11 mouse cellular contexts compared by ENCODE assay signal in the genomic region with DNA sequence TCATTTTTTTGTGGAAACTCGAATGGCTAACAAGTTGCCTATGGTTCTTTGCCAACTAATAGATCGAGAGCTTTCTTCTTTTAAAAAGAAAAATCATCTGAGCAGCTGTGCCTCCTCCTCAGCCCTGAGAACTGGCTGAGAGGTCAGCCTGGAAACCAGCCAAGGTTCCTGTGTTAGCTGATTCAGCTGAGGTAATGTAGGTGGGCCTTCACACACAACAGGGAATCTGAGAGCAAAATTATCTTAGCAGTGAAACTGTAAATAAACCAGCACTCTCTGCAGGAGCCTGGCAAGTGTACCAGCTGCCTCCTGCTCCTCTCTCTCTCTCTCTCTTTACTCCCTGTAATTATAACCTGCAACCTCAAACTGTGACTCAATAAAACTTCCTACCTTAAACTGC.
DNase-seq lines count a peak whose midpoint lies in the region; ATAC-seq lines count a peak whose summit lies in the region.
"Had no signal": no experiment of that assay in that cellular context is flagged by ENCODE, and none has a peak within 500 bp of the region (broad histone marks: within the 10 kb centered on the region; RNA-seq: fewer than 3 reads in every experiment).

No protein-coding gene starts in this region.

- no peaks in the 10 kb centered on the region for H3K4me1 ChIP-seq in hindbrain, embryonic 15.5 days (replicated peaks)
- H3K4me1 ChIP-seq in hindbrain, embryonic 11.5 days (replicated peaks; ENCODE audit: control insufficient read depth, insufficient read depth, low read length): no peaks in the 10 kb centered on the region
- no peaks in the 10 kb centered on the region for H3K4me1 ChIP-seq in midbrain, embryonic 16.5 days (ENCODE audit: control insufficient read depth, insufficient read depth, low read length)
- H3K4me1 ChIP-seq in midbrain, embryonic 10.5 days: no peaks in the 10 kb centered on the region
- no peaks in the 10 kb centered on the region for H3K4me1 ChIP-seq in forebrain, embryonic 15.5 days

- ATAC-seq in hindbrain, embryonic 15.5 days (ENCODE audit: low FRiP score, low read depth): 0 out of 2 replicates have a peak, but pooled peaks have one; percentile 56
- no peak for ATAC-seq in hindbrain, embryonic 11.5 days (ENCODE audit: low FRiP score)
- 0 out of 2 replicates have a peak, but pooled peaks have one; percentile 66 for ATAC-seq in midbrain, embryonic 16.5 days
- peak; percentile 26; the same call in 1 of the 2 replicates for ATAC-seq in forebrain, embryonic 15.5 days (replicated peaks)
- ATAC-seq: intestine, embryonic 16.5 days had no signal

- no peaks in the 10 kb centered on the region for H3K36me3 ChIP-seq in hindbrain, embryonic 15.5 days
- H3K36me3 ChIP-seq in hindbrain, embryonic 11.5 days (ENCODE audit: control insufficient read depth, insufficient read depth, low read length): no peaks in the 10 kb centered on the region
- no peaks in the 10 kb centered on the region for H3K36me3 ChIP-seq in midbrain, embryonic 16.5 days (ENCODE audit: control insufficient read depth, insufficient read depth, low read length)
- H3K36me3 ChIP-seq in midbrain, embryonic 10.5 days: no peaks in the 10 kb centered on the region
- H3K36me3 ChIP-seq in forebrain, embryonic 15.5 days: no peaks in the 10 kb centered on the region

- H3K27me3 ChIP-seq in hindbrain, embryonic 15.5 days: no peaks in the 10 kb centered on the region
- H3K27me3 ChIP-seq in hindbrain, embryonic 11.5 days (ENCODE audit: control insufficient read depth, insufficient read depth, low read length): no peaks in the 10 kb centered on the region
- H3K27me3 ChIP-seq in midbrain, embryonic 16.5 days (ENCODE audit: control insufficient read depth, insufficient read depth, low read depth, low read length): no peaks in the 10 kb centered on the region
- H3K27me3 ChIP-seq in midbrain, embryonic 10.5 days (ENCODE audit: low read depth, poor library complexity, severe bottlenecking): no peaks in the 10 kb centered on the region
- H3K27me3 ChIP-seq in forebrain, embryonic 15.5 days: no peaks in the 10 kb centered on the region

- 48% methylated on average over 2 of the region's 2 CpGs for WGBS in hindbrain, embryonic 15.5 days
- WGBS in hindbrain, embryonic 11.5 days: 61% methylated on average over 2 of the region's 2 CpGs
- 51% methylated on average over 2 of the region's 2 CpGs for WGBS in midbrain, embryonic 16.5 days
- 79% methylated on average over 2 of the region's 2 CpGs for WGBS in midbrain, embryonic 10.5 days
- WGBS in forebrain, embryonic 15.5 days: 14% methylated on average over 2 of the region's 2 CpGs

- DNase-seq in adrenal gland, postnatal 10 days: peak; percentile 3
- no peak for DNase-seq in adrenal gland, postnatal 4 days (ENCODE audit: low spot score in 2 of 2)
- DNase-seq in hindbrain, embryonic 11.5 days (ENCODE audit: low spot score): no peak
- no peak for DNase-seq in midbrain, embryonic 10.5 days (ENCODE audit: low spot score)
- no peak for DNase-seq in urinary bladder, postnatal 36 days (ENCODE audit: low spot score in 2 of 2)
- DNase-seq: gastrocnemius, postnatal 25 days had no signal

- H3K4me3 ChIP-seq in hindbrain, embryonic 15.5 days: no peak overlapping the region
- H3K4me3 ChIP-seq in hindbrain, embryonic 11.5 days (ENCODE audit: low read depth, low read length): no peak overlapping the region
- H3K4me3 ChIP-seq in midbrain, embryonic 16.5 days (ENCODE audit: low read depth, low read length): no peak overlapping the region
- H3K4me3 ChIP-seq in midbrain, embryonic 10.5 days: no peak overlapping the region
- H3K4me3 ChIP-seq in forebrain, embryonic 15.5 days: no peak overlapping the region
- H3K4me3 ChIP-seq: erythroblast, embryonic 14.5 days had no signal

- no peaks in the 10 kb centered on the region for H3K9me3 ChIP-seq in hindbrain, embryonic 15.5 days
- H3K9me3 ChIP-seq in hindbrain, embryonic 11.5 days (ENCODE audit: control insufficient read depth, low read length): no peaks in the 10 kb centered on the region
- no peaks in the 10 kb centered on the region for H3K9me3 ChIP-seq in midbrain, embryonic 16.5 days (replicated peaks; ENCODE audit: control insufficient read depth, low read length, poor library complexity, severe bottlenecking)
- no peaks in the 10 kb centered on the region for H3K9me3 ChIP-seq in midbrain, embryonic 10.5 days (replicated peaks)
- H3K9me3 ChIP-seq in forebrain, embryonic 15.5 days: no peaks in the 10 kb centered on the region

- H3K4me2 ChIP-seq in hindbrain, embryonic 15.5 days: no peak overlapping the region
- H3K4me2 ChIP-seq in hindbrain, embryonic 11.5 days (replicated peaks; ENCODE audit: low read depth, low read length): no peak overlapping the region
- H3K4me2 ChIP-seq in midbrain, embryonic 16.5 days (ENCODE audit: low read length): no peak overlapping the region
- no peak overlapping the region for H3K4me2 ChIP-seq in forebrain, embryonic 15.5 days (replicated peaks)

- no peak overlapping the region for H3K9ac ChIP-seq in hindbrain, embryonic 15.5 days
- H3K9ac ChIP-seq in hindbrain, embryonic 11.5 days (ENCODE audit: low read depth, low read length): no peak overlapping the region
- no peak overlapping the region for H3K9ac ChIP-seq in midbrain, embryonic 16.5 days (ENCODE audit: low read depth, low read length)
- H3K9ac ChIP-seq in forebrain, embryonic 15.5 days (replicated peaks): no peak overlapping the region

- no peak overlapping the region for H3K27ac ChIP-seq in hindbrain, embryonic 15.5 days (replicated peaks)
- no peak overlapping the region for H3K27ac ChIP-seq in hindbrain, embryonic 11.5 days (ENCODE audit: low read depth, low read length)
- H3K27ac ChIP-seq in midbrain, embryonic 16.5 days (ENCODE audit: low read length): no peak overlapping the region
- no peak overlapping the region for H3K27ac ChIP-seq in midbrain, embryonic 10.5 days (replicated peaks)
- no peak overlapping the region for H3K27ac ChIP-seq in forebrain, embryonic 15.5 days (replicated peaks)
